ENCODE assay signal across 9 mouse cellular contexts in the genomic region with DNA sequence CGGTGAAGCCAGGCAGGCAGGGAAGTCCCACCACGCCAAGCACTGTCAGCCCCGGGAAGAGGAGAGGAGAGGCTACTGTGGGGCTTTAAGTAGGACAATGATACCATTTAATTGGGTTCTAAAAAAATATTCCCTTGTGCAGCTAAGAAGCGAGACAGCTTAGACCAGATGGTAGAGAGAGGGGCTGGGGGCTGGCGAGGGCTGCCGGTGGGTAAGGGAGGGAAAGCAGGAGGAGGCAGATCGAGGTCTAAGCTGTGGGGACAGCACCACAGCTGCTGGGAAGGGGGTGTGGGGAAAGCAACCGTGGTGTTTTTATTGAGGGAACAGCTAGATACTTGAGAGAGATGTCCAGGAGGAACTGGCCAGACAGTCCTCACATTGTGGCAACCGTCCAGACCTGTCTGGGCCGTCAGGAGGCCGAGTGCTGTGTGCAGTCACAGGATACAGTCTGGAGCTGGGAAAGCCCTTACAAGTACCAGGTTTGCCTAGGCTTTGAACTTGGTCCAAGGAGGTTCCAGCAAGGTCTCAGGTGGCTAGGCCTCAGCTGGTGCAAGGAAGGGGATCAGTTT. TPM values are rescaled to one million over a fixed set of nuclear protein-coding genes. Genes with fewer than 3 reads are reported as not detected.
DNase-seq lines count a peak whose midpoint lies in the region; ATAC-seq lines count a peak whose summit lies in the region.
"Had no signal": no experiment of that assay in that cellular context is flagged by ENCODE, and none has a peak within 500 bp of the region (broad histone marks: within the 10 kb centered on the region; RNA-seq: fewer than 3 reads in every experiment).

No protein-coding gene starts in this region.

- no peak for DNase-seq in forebrain, embryonic 10.5 days (ENCODE audit: extremely low spot score, low spot score)
- DNase-seq in forebrain, embryonic 11.5 days (ENCODE audit: low spot score): no peak
- DNase-seq in midbrain, embryonic 11.5 days (ENCODE audit: low spot score, missing footprints): no peak
- no peak for DNase-seq in left cerebral cortex, adult 8-10 months (ENCODE audit: low spot score in 2 of 2)

- H3K4me2 ChIP-seq in forebrain, embryonic 11.5 days (ENCODE audit: low read depth, low read length, severe bottlenecking): no peak overlapping the region
- no peak overlapping the region for H3K4me2 ChIP-seq in midbrain, embryonic 12.5 days (replicated peaks)
- H3K4me2 ChIP-seq in midbrain, embryonic 11.5 days: no peak overlapping the region
- H3K4me2 ChIP-seq in forebrain, embryonic 16.5 days (ENCODE audit: low read length): no peak overlapping the region
- no peak overlapping the region for H3K4me2 ChIP-seq in midbrain, embryonic 15.5 days
- H3K4me2 ChIP-seq: kidney, embryonic 15.5 days had no signal

- 0 out of 2 replicates have a peak, but pooled peaks cover 3% of the 10 kb centered on the region for H3K27me3 ChIP-seq in forebrain, embryonic 10.5 days (ENCODE audit: poor library complexity, severe bottlenecking)
- no peaks in the 10 kb centered on the region for H3K27me3 ChIP-seq in forebrain, embryonic 11.5 days (ENCODE audit: control insufficient read depth, insufficient read depth, low read length)
- peaks cover 10% of the 10 kb centered on the region; the same call in 1 of the 2 replicates for H3K27me3 ChIP-seq in midbrain, embryonic 12.5 days
- no peaks in the 10 kb centered on the region for H3K27me3 ChIP-seq in midbrain, embryonic 11.5 days (ENCODE audit: control insufficient read depth, insufficient read depth, low read length)
- H3K27me3 ChIP-seq in forebrain, embryonic 16.5 days (replicated peaks; ENCODE audit: control insufficient read depth, insufficient read depth, low read length): no peaks in the 10 kb centered on the region
- no peaks in the 10 kb centered on the region for H3K27me3 ChIP-seq in midbrain, embryonic 15.5 days (replicated peaks)
- H3K27me3 ChIP-seq: kidney, embryonic 15.5 days had no signal

- peak overlapping the region; percentile 48; the same call in 1 of the 2 replicates for H3K27ac ChIP-seq in forebrain, embryonic 10.5 days
- no peak overlapping the region for H3K27ac ChIP-seq in forebrain, embryonic 11.5 days (ENCODE audit: low read depth, low read length)
- peak overlapping the region; percentile 17; the same call in 1 of the 2 replicates for H3K27ac ChIP-seq in midbrain, embryonic 12.5 days (replicated peaks)
- no peak overlapping the region for H3K27ac ChIP-seq in midbrain, embryonic 11.5 days (ENCODE audit: low read depth, low read length)
- peak overlapping the region; percentile 69 for H3K27ac ChIP-seq in forebrain, embryonic 16.5 days (ENCODE audit: low read length)
- peak overlapping the region; percentile 10; the same call in 1 of the 2 replicates for H3K27ac ChIP-seq in midbrain, embryonic 15.5 days
- H3K27ac ChIP-seq: kidney, embryonic 15.5 days had no signal

- H3K4me3 ChIP-seq in forebrain, embryonic 10.5 days: no peak overlapping the region
- H3K4me3 ChIP-seq in forebrain, embryonic 11.5 days (ENCODE audit: low read depth, low read length): no peak overlapping the region
- H3K4me3 ChIP-seq in midbrain, embryonic 12.5 days: no peak overlapping the region
- H3K4me3 ChIP-seq in midbrain, embryonic 11.5 days (ENCODE audit: low read depth, low read length): no peak overlapping the region
- no peak overlapping the region for H3K4me3 ChIP-seq in forebrain, embryonic 16.5 days (replicated peaks; ENCODE audit: low read length)
- no peak overlapping the region for H3K4me3 ChIP-seq in midbrain, embryonic 15.5 days
- H3K4me3 ChIP-seq: kidney, embryonic 15.5 days had no signal

- WGBS in forebrain, embryonic 10.5 days: 81% methylated on average over 11 of the region's 11 CpGs
- WGBS in forebrain, embryonic 11.5 days: 77% methylated on average over 11 of the region's 11 CpGs
- WGBS in midbrain, embryonic 12.5 days: 65% methylated on average over 11 of the region's 11 CpGs
- WGBS in midbrain, embryonic 11.5 days: 78% methylated on average over 11 of the region's 11 CpGs
- WGBS in forebrain, embryonic 16.5 days: 45% methylated on average over 11 of the region's 11 CpGs
- 38% methylated on average over 11 of the region's 11 CpGs for WGBS in midbrain, embryonic 15.5 days

- no peak for ATAC-seq in forebrain, embryonic 11.5 days (replicated peaks; ENCODE audit: low FRiP score)
- ATAC-seq in midbrain, embryonic 12.5 days (ENCODE audit: low FRiP score, low read depth): no peak
- no peak for ATAC-seq in midbrain, embryonic 11.5 days (ENCODE audit: low FRiP score)
- ATAC-seq in forebrain, embryonic 16.5 days: peak; percentile 48
- ATAC-seq in midbrain, embryonic 15.5 days (replicated peaks): no peak
- ATAC-seq in activated CD4-positive, CD25-positive, alpha-beta regulatory T cell, adult 4 months: no peak

- H3K9ac ChIP-seq in forebrain, embryonic 11.5 days (ENCODE audit: low read length): no peak overlapping the region
- H3K9ac ChIP-seq in midbrain, embryonic 12.5 days (replicated peaks): no peak overlapping the region
- H3K9ac ChIP-seq in midbrain, embryonic 11.5 days (ENCODE audit: low read length): no peak overlapping the region
- no peak overlapping the region for H3K9ac ChIP-seq in forebrain, embryonic 16.5 days (replicated peaks; ENCODE audit: low read depth, low read length)
- H3K9ac ChIP-seq in midbrain, embryonic 15.5 days: no peak overlapping the region
- H3K9ac ChIP-seq: kidney, embryonic 15.5 days had no signal

- peaks cover 21% of the 10 kb centered on the region for H3K36me3 ChIP-seq in forebrain, embryonic 10.5 days (replicated peaks)
- H3K36me3 ChIP-seq in forebrain, embryonic 11.5 days (ENCODE audit: control insufficient read depth, insufficient read depth, low read length): no peaks in the 10 kb centered on the region
- no peaks in the 10 kb centered on the region for H3K36me3 ChIP-seq in midbrain, embryonic 12.5 days
- no peaks in the 10 kb centered on the region for H3K36me3 ChIP-seq in midbrain, embryonic 11.5 days (ENCODE audit: control insufficient read depth, insufficient read depth, low read length)
- H3K36me3 ChIP-seq in forebrain, embryonic 16.5 days (ENCODE audit: control insufficient read depth, insufficient read depth): no peaks in the 10 kb centered on the region
- no peaks in the 10 kb centered on the region for H3K36me3 ChIP-seq in midbrain, embryonic 15.5 days (replicated peaks)

- H3K4me1 ChIP-seq in forebrain, embryonic 10.5 days: peaks cover 33% of the 10 kb centered on the region
- H3K4me1 ChIP-seq in forebrain, embryonic 11.5 days (replicated peaks; ENCODE audit: control insufficient read depth, insufficient read depth, low read length): no peaks in the 10 kb centered on the region
- H3K4me1 ChIP-seq in midbrain, embryonic 12.5 days: peaks cover 10% of the 10 kb centered on the region
- peaks cover 6% of the 10 kb centered on the region; the same call in 1 of the 2 replicates for H3K4me1 ChIP-seq in midbrain, embryonic 11.5 days (ENCODE audit: control insufficient read depth, insufficient read depth, low read length)
- H3K4me1 ChIP-seq in forebrain, embryonic 16.5 days (replicated peaks; ENCODE audit: control insufficient read depth, insufficient read depth, low read length): peaks cover 19% of the 10 kb centered on the region
- peaks cover 18% of the 10 kb centered on the region for H3K4me1 ChIP-seq in midbrain, embryonic 15.5 days

- no peaks in the 10 kb centered on the region for H3K9me3 ChIP-seq in forebrain, embryonic 10.5 days
- no peaks in the 10 kb centered on the region for H3K9me3 ChIP-seq in forebrain, embryonic 11.5 days (ENCODE audit: control insufficient read depth, low read length)
- H3K9me3 ChIP-seq in midbrain, embryonic 12.5 days: no peaks in the 10 kb centered on the region
- H3K9me3 ChIP-seq in midbrain, embryonic 11.5 days (ENCODE audit: control insufficient read depth, low read length): no peaks in the 10 kb centered on the region
- H3K9me3 ChIP-seq in forebrain, embryonic 16.5 days (ENCODE audit: control insufficient read depth, low read length): no peaks in the 10 kb centered on the region
- no peaks in the 10 kb centered on the region for H3K9me3 ChIP-seq in midbrain, embryonic 15.5 days
- H3K9me3 ChIP-seq: kidney, embryonic 15.5 days had no signal

RNA-seq across cellular contexts. Expression of gene BC034090, which starts 22.1 kb away (rescaled TPM):
- 3.6 and 4.4 TPM in 2 replicates for polyA plus RNA-seq in forebrain, embryonic 10.5 days (2016; fragmentation: Nextera tagmentation; extraction: Ambion mirVana)
- polyA plus RNA-seq in forebrain, embryonic 11.5 days (2014; fragmentation: Nextera tagmentation; extraction: Ambion mirVana): 3.2 and 3.3 TPM in 2 replicates
- polyA plus RNA-seq in midbrain, embryonic 12.5 days (2016; fragmentation: Nextera tagmentation; extraction: Ambion mirVana): 5.6 and 6.8 TPM in 2 replicates
- polyA plus RNA-seq in midbrain, embryonic 11.5 days (2014; fragmentation: Nextera tagmentation; extraction: Ambion mirVana): 2.7 and 3.1 TPM in 2 replicates
- polyA plus RNA-seq in forebrain, embryonic 16.5 days (2015; fragmentation: Nextera tagmentation; extraction: Ambion mirVana): 2.8 and 3.3 TPM in 2 replicates
- polyA plus RNA-seq in midbrain, embryonic 15.5 days (2015; fragmentation: Nextera tagmentation; extraction: Ambion mirVana): 4.0 and 4.3 TPM in 2 replicates
- 10 to 100 TPM in 3 of 4 experiments, 1 to 10 TPM in 1; 8.7 to 18.3 (median 14.4) TPM for total RNA-seq in left cerebral cortex, adult 8-10 months (2022)
- polyA plus RNA-seq in activated CD4-positive, CD25-positive, alpha-beta regulatory T cell, adult 4 months (2017; shearing (Covaris generic)): 1 to 10 TPM in 1 of 2 experiments, under 1 TPM in 1; 0.85 to 1.3 TPM

Comparison
In these comparisons a context has a peak if more than half of its experiments do, and no peak if none do; other contexts are left out.
1. H3K27ac ChIP-seq: peak in forebrain, embryonic 10.5 days (single experiment), midbrain, embryonic 12.5 days (single experiment), forebrain, embryonic 16.5 days (single experiment) and midbrain, embryonic 15.5 days (single experiment); none in forebrain, embryonic 11.5 days (single experiment) and midbrain, embryonic 11.5 days (single experiment).